Mouse (Mus musculus) myocyte (in vitro differentiated cells): ENCODE data around the gene Olfr373. TPM values are rescaled to one million over a fixed set of nuclear protein-coding genes. Genes with fewer than 3 reads are reported as not detected.

Source experiments
- H3K27me3 ChIP-seq: one replicate; pipeline ENCODE4 v1.6.1; 2011; ENCODE audit not compliant: control insufficient read depth, insufficient read depth, insufficient read length
- H3K36me3 ChIP-seq: one replicate; pipeline ENCODE4 v1.6.1; 2011; ENCODE audit not compliant: control insufficient read depth, insufficient read depth
- H3K4me2 ChIP-seq: one replicate; pipeline ENCODE4 v1.6.1; 2011; ENCODE audit warnings: low read depth, control low read depth
- H3K4me3 ChIP-seq: one replicate; pipeline ENCODE4 v1.5.1; 2011; ENCODE audit warnings: mild to moderate bottlenecking, control low read depth, moderate library complexity
- H3K79me2 ChIP-seq: one replicate; pipeline ENCODE4 v1.6.1; 2011; ENCODE audit not compliant: control insufficient read depth, insufficient read depth
- H3ac ChIP-seq: one replicate; pipeline ENCODE4 v1.6.1; 2011; ENCODE audit not compliant: control insufficient read depth, insufficient read length
- E2F4 ChIP-seq: IDR thresholded peaks from one replicate; pipeline ENCODE4 v1.6.1; 2011; ENCODE audit warnings: mild to moderate bottlenecking, control low read depth, moderate library complexity; ENCODE audit not compliant: insufficient read depth
- MAX ChIP-seq: IDR thresholded peaks from one replicate; pipeline ENCODE4 v1.6.1; 2011; ENCODE audit warnings: low read depth, mild to moderate bottlenecking, control low read depth
- MYOD1 ChIP-seq, 3 experiments: IDR thresholded peaks; one replicate each; pipeline ENCODE4 v1.6.1; 2011; ENCODE audit warnings: control low read depth in 2 of 3, low read depth in 2 of 3, mild to moderate bottlenecking in 2 of 3, moderate library complexity in 1 of 3; ENCODE audit not compliant: insufficient read length in 2 of 3, control insufficient read depth in 1 of 3
- MYOG ChIP-seq, 3 experiments: IDR thresholded peaks; one replicate each; pipeline ENCODE4 v1.6.1; 2011; ENCODE audit warnings: control low read depth in 2 of 3, low read depth in 2 of 3, mild to moderate bottlenecking in 2 of 3; ENCODE audit not compliant: insufficient read length in 2 of 3, control insufficient read depth in 1 of 3, insufficient read depth in 1 of 3
- POLR2AphosphoS2 ChIP-seq: IDR thresholded peaks from one replicate; pipeline ENCODE4 v1.6.1; 2011; ENCODE audit warnings: low read depth, control low read depth; ENCODE audit not compliant: insufficient read length
- SRF ChIP-seq: IDR thresholded peaks from one replicate; pipeline ENCODE4 v1.6.1; 2011; ENCODE audit warnings: low read depth; ENCODE audit not compliant: control insufficient read depth, insufficient read length
- TCF3 ChIP-seq: IDR thresholded peaks from one replicate; pipeline ENCODE4 v1.6.1; 2011; ENCODE audit warnings: low read depth, control low read depth; ENCODE audit not compliant: insufficient read length
- USF1 ChIP-seq: IDR thresholded peaks from one replicate; pipeline ENCODE4 v1.6.1; 2011; ENCODE audit warnings: low read depth, mild to moderate bottlenecking, control low read depth, moderate library complexity
- polyA plus RNA-seq: library from polyadenylated mRNA; unstranded; fragments of >200 nt; fragmentation: generic; extraction: Trizol; gene quantifications from one replicate; pipeline ENCODE4 v1.2.1, GENCODE M21; 2012; ENCODE audit warnings: missing spikeins

Gene Olfr373
- polyA plus RNA-seq, 1 experiment: not detected

DNA sequence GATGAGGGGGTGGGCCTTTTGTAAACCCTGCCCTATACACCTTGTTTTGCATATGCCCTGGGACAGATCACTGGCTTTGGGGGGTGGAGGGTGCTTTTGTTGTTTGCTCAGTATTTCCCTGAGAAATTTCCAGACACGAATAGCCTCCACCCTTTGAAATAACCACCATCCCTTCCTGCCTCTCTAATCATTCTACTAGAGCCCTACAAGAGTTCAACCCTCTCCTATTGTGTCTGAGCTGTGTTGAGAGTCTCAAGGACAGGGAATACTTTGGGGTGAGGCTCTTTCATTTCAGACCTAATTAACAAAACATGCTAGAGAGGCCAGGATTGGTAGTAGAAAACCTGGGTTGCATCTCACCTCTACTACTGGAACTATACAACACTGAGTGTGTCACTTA, 66.1 kb downstream of the Olfr373 start:
- Histone ChIP-seq H3ac (no peak overlapping the region), H3K4me3 (no peak overlapping the region), H3K36me3 (peaks cover 64% of the 10 kb centered on the region), H3K79me2 (no peaks in the 10 kb centered on the region), H3K27me3 (no peaks in the 10 kb centered on the region), H3K4me2 (no peak overlapping the region)
- TF ChIP-seq TCF3: no peak

- H3ac ChIP-seq: no peak overlapping the region
- no peaks in the 10 kb centered on the region for H3K79me2 ChIP-seq
- H3K27me3 ChIP-seq: no peaks in the 10 kb centered on the region
- no peak overlapping the region for H3K4me2 ChIP-seq
- H3K36me3 ChIP-seq: peaks cover 61% of the 10 kb centered on the region
- H3K4me3 ChIP-seq: no peak overlapping the region
- TF ChIP-seq MYOD1 (IDR thresholded peaks at IDR 0.05; ENCODE audit: control insufficient read depth in 1 of 3, insufficient read length in 2 of 3, low read depth in 2 of 3) (no peak), MYOG (IDR thresholded peaks at IDR 0.05; ENCODE audit: control insufficient read depth in 1 of 3, insufficient read depth in 1 of 3, insufficient read length in 2 of 3, low read depth in 2 of 3) (no peak), POLR2AphosphoS2 (no peak), USF1 (no peak), E2F4 (no peak), TCF3 (no peak), SRF (no peak), MAX (no peak)
These were observed 68.6 kb downstream of the Olfr373 start for GRCm38 (mm10) chr8:72151418-72152078.

Other genes with a start within 250 kb of the Olfr373 start
- gene Zfp709, start 201.2 kb upstream of the Olfr373 start, polyA plus RNA-seq: 0.31 TPM
- 0.55 TPM for gene Zfp882, start 174.6 kb upstream of the Olfr373 start, polyA plus RNA-seq
- gene Zfp617, start 174.5 kb upstream of the Olfr373 start, polyA plus RNA-seq: 6.2 TPM
- gene Zfp961, start 132.1 kb upstream of the Olfr373 start, polyA plus RNA-seq: 2.7 TPM
- gene Cyp4f18, start 73.6 kb upstream of the Olfr373 start, polyA plus RNA-seq: 0.16 TPM
- not detected for gene Olfr372, start 42.0 kb upstream of the Olfr373 start, polyA plus RNA-seq
- gene Olfr374, start 23.9 kb downstream of the Olfr373 start, polyA plus RNA-seq: not detected
- 205 TPM for gene Tpm4, start 51.8 kb downstream of the Olfr373 start, polyA plus RNA-seq
- 84.3 TPM for gene Rab8a, start 78.0 kb downstream of the Olfr373 start, polyA plus RNA-seq
- not detected for gene Hsh2d, start 106.5 kb downstream of the Olfr373 start, polyA plus RNA-seq
- not detected for gene Cib3, start 129.7 kb downstream of the Olfr373 start, polyA plus RNA-seq
- not detected for gene Gm11034, start 130.5 kb downstream of the Olfr373 start, polyA plus RNA-seq
- gene Fam32a, start 136.6 kb downstream of the Olfr373 start, polyA plus RNA-seq: 29.5 TPM
- 57.8 TPM for gene Ap1m1, start 156.8 kb downstream of the Olfr373 start, polyA plus RNA-seq
- 63.4 TPM for gene Gm10282, start 222.1 kb downstream of the Olfr373 start, polyA plus RNA-seq
- gene Klf2, start 235.9 kb downstream of the Olfr373 start, polyA plus RNA-seq: 9.8 TPM